Mouse (Mus musculus) embryonic facial prominence, embryonic 15.5 days (tissue): Measurements from ENCODE around the gene Erc2. TPM values are rescaled to one million over a fixed set of nuclear protein-coding genes. Genes with fewer than 3 reads are reported as not detected.

Source experiments
- ATAC-seq: fragments of 200-750 bp; cut with Nextera tagmentation; 2 replicates; pipeline ENCODE4 v1.8.0; 2017; ENCODE audit warnings: low read depth, moderate TSS enrichment; ENCODE audit not compliant: insufficient number of reproducible peaks, low FRiP score, low TSS enrichment
- H3K27ac ChIP-seq: fragments of 300-500 bp; sonication (generic); replicated peaks from 2 replicates; pipeline ENCODE4 v1.5.1; 2015; ENCODE audit warnings: mild to moderate bottlenecking, inconsistent platforms
- H3K27me3 ChIP-seq: fragments of 300-500 bp; sonication (generic); 2 replicates; pipeline ENCODE4 v1.6.1; 2015; ENCODE audit warnings: inconsistent platforms
- H3K36me3 ChIP-seq: fragments of 300-500 bp; sonication (generic); 2 replicates; pipeline ENCODE4 v1.6.1; 2015; ENCODE audit warnings: mild to moderate bottlenecking, inconsistent platforms
- H3K4me1 ChIP-seq: fragments of 300-500 bp; sonication (generic); 2 replicates; pipeline ENCODE4 v1.6.1; 2015; ENCODE audit warnings: inconsistent platforms
- H3K4me2 ChIP-seq: fragments of 300-500 bp; sonication (generic); replicated peaks from 2 replicates; pipeline ENCODE4 v1.6.1; 2015; ENCODE audit warnings: mild to moderate bottlenecking, inconsistent platforms
- H3K4me3 ChIP-seq: fragments of 300-500 bp; sonication (generic); replicated peaks from 2 replicates; pipeline ENCODE4 v1.5.1; 2015; ENCODE audit warnings: mild to moderate bottlenecking, inconsistent platforms
- H3K9ac ChIP-seq: fragments of 300-500 bp; sonication (generic); 2 replicates; pipeline ENCODE4 v1.6.1; 2015; ENCODE audit warnings: inconsistent platforms
- H3K9me3 ChIP-seq: fragments of 300-500 bp; sonication (generic); replicated peaks from 2 replicates; pipeline ENCODE4 v1.6.1; 2016; ENCODE audit warnings: inconsistent platforms
- WGBS: fragments of 180-500 bp; shearing (Covaris S2); methylation state at CpG from one replicate; pipeline ENCODE4 v1.1.7; 2015; 5-methylcytosine and 5-hydroxymethylcytosine counted together
- polyA plus RNA-seq: library from polyadenylated mRNA; unstranded; fragments of >200 nt; fragmentation: Nextera tagmentation; extraction: Ambion mirVana; gene quantifications from 2 replicates; pipeline ENCODE4 v1.2.1, GENCODE M21; 2015

The Erc2 gene
- polyA plus RNA-seq, 1 experiment from 2014 or later: 7.1 TPM

- Histone ChIP-seq H3K36me3 (no peaks in the 10 kb centered on the region), H3K4me1 (0 out of 2 replicates have a peak, but pooled peaks cover 5% of the 10 kb centered on the region), H3K4me2 (no peak overlapping the region), H3K9me3 (no peaks in the 10 kb centered on the region), H3K4me3 (no peak overlapping the region), H3K27ac (no peak overlapping the region), H3K9ac (no peak overlapping the region), H3K27me3 (no peaks in the 10 kb centered on the region)
- no peak for ATAC-seq
- 88% methylated on average over 3 of the region's 3 CpGs for WGBS
Measured at GRCm38 (mm10) chr14:28150942-28151341, 528.7 kb downstream of the Erc2 start.

- Histone ChIP-seq H3K4me1 (0 out of 2 replicates have a peak, but pooled peaks cover 6% of the 10 kb centered on the region), H3K4me3 (no peak overlapping the region), H3K36me3 (no peaks in the 10 kb centered on the region), H3K4me2 (no peak overlapping the region), H3K9me3 (no peaks in the 10 kb centered on the region), H3K27me3 (no peaks in the 10 kb centered on the region), H3K9ac (no peak overlapping the region), H3K27ac (no peak overlapping the region)
- 72% methylated on average over 4 of the region's 4 CpGs for WGBS
- ATAC-seq: no peak
Measured at GRCm38 (mm10) chr14:28155706-28156105, 533.5 kb downstream of the Erc2 start.

GRCm38 (mm10) chr14:28160852-28161251 is 538.6 kb downstream of the Erc2 start:
- no peaks in the 10 kb centered on the region for H3K9me3 ChIP-seq
- no peak overlapping the region for H3K9ac ChIP-seq
- no peak overlapping the region for H3K4me2 ChIP-seq
- H3K4me1 ChIP-seq: peaks cover 23% of the 10 kb centered on the region
- no peak for ATAC-seq
- H3K4me3 ChIP-seq: no peak overlapping the region
- WGBS: 74% methylated on average over 2 of the region's 2 CpGs
- H3K36me3 ChIP-seq: no peaks in the 10 kb centered on the region
- H3K27me3 ChIP-seq: no peaks in the 10 kb centered on the region
- no peak overlapping the region for H3K27ac ChIP-seq

- Histone ChIP-seq H3K4me3 (0 out of 2 replicates have a peak overlapping the region, but pooled peaks have one; percentile 6), H3K27me3 (no peaks in the 10 kb centered on the region)
Measured at GRCm38 (mm10) chr14:28164642-28165408, 542.6 kb downstream of the Erc2 start.

GRCm38 (mm10) chr14:28165621-28166211 is 543.5 kb downstream of the Erc2 start:
- H3K4me2 ChIP-seq: 0 out of 2 replicates have a peak overlapping the region, but pooled peaks have one; percentile 23

More at GRCm38 (mm10) chr14:28164642-28165408, 542.6 kb downstream of the Erc2 start:
- no peaks in the 10 kb centered on the region for H3K9me3 ChIP-seq
- peak; percentile 65 for ATAC-seq
- peak overlapping the region; percentile 79 for H3K27ac ChIP-seq
- H3K36me3 ChIP-seq: no peaks in the 10 kb centered on the region
- 14% methylated on average over 15 of the region's 15 CpGs for WGBS
- H3K4me1 ChIP-seq: peaks cover 28% of the 10 kb centered on the region
- peak overlapping the region; percentile 23 for H3K4me2 ChIP-seq
- no peak overlapping the region for H3K9ac ChIP-seq

GRCm38 (mm10) chr14:28170711-28171110 is 548.5 kb downstream of the Erc2 start:
- WGBS: 67% methylated on average over 4 of the region's 4 CpGs
- no peaks in the 10 kb centered on the region for H3K36me3 ChIP-seq
- H3K9me3 ChIP-seq: no peaks in the 10 kb centered on the region
- no peak overlapping the region for H3K9ac ChIP-seq
- peaks cover 8% of the 10 kb centered on the region for H3K4me1 ChIP-seq
- no peak overlapping the region for H3K4me3 ChIP-seq
- no peaks in the 10 kb centered on the region for H3K27me3 ChIP-seq
- no peak overlapping the region for H3K4me2 ChIP-seq
- no peak for ATAC-seq
- H3K27ac ChIP-seq: no peak overlapping the region

More at GRCm38 (mm10) chr14:28165621-28166211, 543.5 kb downstream of the Erc2 start:
- 32% methylated on average over 5 of the region's 5 CpGs for WGBS
- Histone ChIP-seq H3K4me1 (peaks cover 28% of the 10 kb centered on the region), H3K27me3 (no peaks in the 10 kb centered on the region), H3K27ac (peak overlapping the region; percentile 79), H3K4me3 (no peak overlapping the region), H3K9me3 (no peaks in the 10 kb centered on the region), H3K36me3 (no peaks in the 10 kb centered on the region), H3K9ac (no peak overlapping the region)
- no peak for ATAC-seq

GRCm38 (mm10) chr14:28171364-28171763 is 549.1 kb downstream of the Erc2 start:
- ATAC-seq: no peak
- 0 out of 2 replicates have a peak, but pooled peaks cover 2% of the 10 kb centered on the region for H3K4me1 ChIP-seq
- H3K4me3 ChIP-seq: no peak overlapping the region
- 37% methylated on average over 2 of the region's 2 CpGs for WGBS
- H3K27ac ChIP-seq: no peak overlapping the region
- H3K27me3 ChIP-seq: no peaks in the 10 kb centered on the region
- no peak overlapping the region for H3K4me2 ChIP-seq
- no peak overlapping the region for H3K9ac ChIP-seq
- no peaks in the 10 kb centered on the region for H3K9me3 ChIP-seq
- no peaks in the 10 kb centered on the region for H3K36me3 ChIP-seq

- H3K4me3 ChIP-seq: no peak overlapping the region
- no peak overlapping the region for H3K27ac ChIP-seq
- H3K9ac ChIP-seq: no peak overlapping the region
- WGBS: 73% methylated on average over 4 of the region's 4 CpGs
- H3K4me2 ChIP-seq: no peak overlapping the region
- no peaks in the 10 kb centered on the region for H3K36me3 ChIP-seq
- no peaks in the 10 kb centered on the region for H3K9me3 ChIP-seq
- no peak for ATAC-seq
- H3K27me3 ChIP-seq: no peaks in the 10 kb centered on the region
- H3K4me1 ChIP-seq: no peaks in the 10 kb centered on the region
Measured at GRCm38 (mm10) chr14:28173736-28174135, 551.5 kb downstream of the Erc2 start.

GRCm38 (mm10) chr14:28181070-28181825 is 559.0 kb downstream of the Erc2 start:
- no peak overlapping the region for H3K4me2 ChIP-seq
- WGBS: 61% methylated on average over 4 of the region's 4 CpGs
- no peak for ATAC-seq
- H3K4me3 ChIP-seq: no peak overlapping the region
- H3K27ac ChIP-seq: no peak overlapping the region
- no peaks in the 10 kb centered on the region for H3K36me3 ChIP-seq
- H3K4me1 ChIP-seq: no peaks in the 10 kb centered on the region
- H3K9me3 ChIP-seq: no peaks in the 10 kb centered on the region
- H3K27me3 ChIP-seq: no peaks in the 10 kb centered on the region
- no peak overlapping the region for H3K9ac ChIP-seq

- no peaks in the 10 kb centered on the region for H3K4me1 ChIP-seq
- WGBS: 49% methylated on average over 8 of the region's 8 CpGs
- H3K27me3 ChIP-seq: no peaks in the 10 kb centered on the region
- H3K27ac ChIP-seq: no peak overlapping the region
- no peaks in the 10 kb centered on the region for H3K36me3 ChIP-seq
- no peak for ATAC-seq
- H3K4me2 ChIP-seq: no peak overlapping the region
- no peak overlapping the region for H3K4me3 ChIP-seq
- H3K9ac ChIP-seq: no peak overlapping the region
- no peaks in the 10 kb centered on the region for H3K9me3 ChIP-seq
Measured at GRCm38 (mm10) chr14:28192711-28193364, 570.6 kb downstream of the Erc2 start.

- H3K36me3 ChIP-seq: no peaks in the 10 kb centered on the region
- WGBS: 69% methylated on average over 4 of the region's 4 CpGs
- H3K4me3 ChIP-seq: no peak overlapping the region
- no peak overlapping the region for H3K27ac ChIP-seq
- ATAC-seq: no peak
- H3K9ac ChIP-seq: no peak overlapping the region
- H3K4me1 ChIP-seq: peaks cover 7% of the 10 kb centered on the region
- no peak overlapping the region for H3K4me2 ChIP-seq
- no peaks in the 10 kb centered on the region for H3K9me3 ChIP-seq
- no peaks in the 10 kb centered on the region for H3K27me3 ChIP-seq
Measured at GRCm38 (mm10) chr14:28203874-28204273, 581.6 kb downstream of the Erc2 start.
